ENCODE assay signal across 9 mouse cellular contexts in the genomic region with DNA sequence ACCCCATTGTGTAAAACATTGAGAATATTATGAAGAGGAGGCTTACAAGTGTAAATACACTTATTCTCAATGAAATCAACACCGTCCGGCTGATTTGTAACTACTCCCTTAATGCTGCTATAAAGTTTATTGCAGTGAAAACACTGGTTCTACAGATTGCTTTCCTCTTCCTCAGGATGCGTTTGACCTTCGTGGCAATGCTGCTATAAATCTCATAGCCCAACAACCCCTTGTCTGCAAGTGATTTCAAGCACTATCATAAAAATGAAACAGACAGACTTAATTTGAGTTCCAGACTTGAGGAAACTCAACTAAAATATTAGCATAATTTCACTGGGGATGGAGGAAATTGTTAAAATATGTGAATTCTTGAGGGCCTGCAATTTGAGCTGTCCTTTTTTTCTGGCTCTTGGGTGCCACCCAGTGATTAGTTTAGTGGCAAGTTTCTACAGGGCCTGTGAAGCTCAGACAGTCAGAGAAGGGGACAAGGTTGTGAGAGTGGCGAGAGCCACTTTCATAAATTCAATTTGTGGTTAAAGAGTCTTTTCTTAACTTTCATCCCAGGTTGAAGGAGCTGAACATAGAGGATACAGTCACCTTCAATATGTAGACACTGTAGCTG.
DNase-seq lines count a peak whose midpoint lies in the region; ATAC-seq and TF ChIP-seq lines count a peak whose summit lies in the region.
"Had no signal": no experiment of that assay in that cellular context is flagged by ENCODE, and none has a peak within 500 bp of the region (broad histone marks: within the 10 kb centered on the region; RNA-seq: fewer than 3 reads in every experiment).

No protein-coding gene starts in this region.

- H3K4me3 ChIP-seq in kidney, adult 2 months (ENCODE audit: insufficient read depth, low read depth, low read length) = no peak overlapping the region
- H3K4me3 ChIP-seq: liver, embryonic 13.5 days had no signal

- WGBS in kidney, adult 2 months = 38% methylated on average over 5 of the region's 5 CpGs

- TF ChIP-seq POLR2A in kidney, adult 2 months (IDR thresholded peaks at IDR 0.05; ENCODE audit: low read depth, low read length) = no peak

- no peak for ATAC-seq in megakaryocyte-erythroid progenitor cell, adult 5-6 weeks (replicated peaks; ENCODE audit: low FRiP score, low TSS enrichment, poor library complexity, severe bottlenecking)

- no peak; the same call in 1 of the 2 replicates for TF ChIP-seq CTCF in kidney, adult 2 months (conservative IDR thresholded peaks at IDR 0.05; ENCODE audit: insufficient read depth, insufficient read length, low read depth, low read length)

- H3K27ac ChIP-seq in kidney, adult 2 months (ENCODE audit: insufficient read depth, low read depth, low read length) = no peak overlapping the region
- H3K27ac ChIP-seq: liver, embryonic 13.5 days had no signal

- DNase-seq in kidney, adult 2 months = peak; percentile 10
- no peak for DNase-seq in kidney, adult 8-10 months
- DNase-seq in Muller cell, postnatal 12 days (ENCODE audit: inconsistent ontology term) = peak; percentile 18
- peak; percentile 47 for DNase-seq in embryo, embryonic 9.5 days (ENCODE audit: extremely low spot score)
- DNase-seq in layer of hippocampus, adult 9-10 months (ENCODE audit: low spot score) = peak; percentile 32
- DNase-seq in splenic B cell, adult 2 months (ENCODE audit: low read depth, low spot score) = peak; percentile 27
- DNase-seq in thymus, postnatal 10 days (ENCODE audit: low spot score in 2 of 2) = no peak
- DNase-seq: liver, embryonic 13.5 days had no signal

- H3K27me3 ChIP-seq in kidney, adult 2 months (replicated peaks; ENCODE audit: control insufficient read depth, insufficient read depth, low read length) = no peaks in the 10 kb centered on the region
- no peaks in the 10 kb centered on the region for H3K27me3 ChIP-seq in splenic B cell, adult 2 months (ENCODE audit: control insufficient read depth, insufficient read depth, low read length, poor library complexity, severe bottlenecking)
- H3K27me3 ChIP-seq: liver, embryonic 13.5 days had no signal

- no peaks in the 10 kb centered on the region for H3K4me1 ChIP-seq in kidney, adult 2 months (ENCODE audit: control insufficient read depth, insufficient read depth, low read length)
- H3K4me1 ChIP-seq: liver, embryonic 13.5 days had no signal

- H3K36me3 ChIP-seq in kidney, adult 2 months (ENCODE audit: control insufficient read depth, insufficient read depth, low read length) = no peaks in the 10 kb centered on the region
- no peaks in the 10 kb centered on the region for H3K36me3 ChIP-seq in splenic B cell, adult 2 months (ENCODE audit: control insufficient read depth, insufficient read depth, low read length, poor library complexity, severe bottlenecking)
- H3K36me3 ChIP-seq: liver, embryonic 13.5 days had no signal

Comparison
In these comparisons a context has a peak if more than half of its experiments do, and no peak if none do; other contexts are left out.
1. DNase-seq: peak in kidney, adult 2 months (single experiment), Muller cell, postnatal 12 days (single experiment), embryo, embryonic 9.5 days (single experiment), layer of hippocampus, adult 9-10 months (single experiment) and splenic B cell, adult 2 months (single experiment); none in kidney, adult 8-10 months (0 of 2) and thymus, postnatal 10 days (0 of 2).